Mouse (Mus musculus): ENCODE data around the gene Pde1a.

Gene Pde1a

GRCm38 (mm10) chr2:79797444-79797843 is 331.8 kb downstream of the Pde1a start:
- DNase-seq: no peak

- DNase-seq: no peak
Observed at GRCm38 (mm10) chr2:79793186-79793585, 336.1 kb downstream of the Pde1a start.

GRCm38 (mm10) chr2:79786467-79786866 is 342.8 kb downstream of the Pde1a start:
- no peak for DNase-seq

DNA sequence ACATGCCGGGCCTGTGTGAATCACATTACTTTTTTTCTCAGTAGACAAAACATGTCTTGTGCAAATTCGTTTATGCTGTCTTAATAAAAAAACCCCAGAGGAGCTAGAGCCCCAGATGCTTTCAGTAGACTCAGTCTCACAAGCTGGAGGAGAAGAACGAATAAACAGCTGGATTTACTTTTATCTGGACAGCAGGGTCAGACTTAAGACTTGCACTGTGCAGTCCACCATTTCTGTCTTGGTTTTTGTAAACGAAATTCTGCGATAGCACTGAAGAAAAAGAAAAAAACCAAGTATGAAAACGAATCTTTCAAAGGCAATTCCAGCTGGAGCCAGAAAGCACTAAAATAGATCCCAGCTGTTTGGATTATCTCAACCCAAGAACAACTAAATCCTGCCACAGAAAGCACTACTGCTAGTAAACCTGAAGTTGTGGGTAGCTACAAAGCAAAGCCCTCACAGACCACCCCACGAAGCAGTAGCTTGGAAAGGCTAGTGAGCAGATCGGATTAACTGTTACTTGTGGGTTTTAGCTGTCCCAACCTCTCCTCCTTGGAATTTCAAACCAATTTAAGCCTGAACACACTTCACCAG is 343.6 kb downstream of the Pde1a start:
- DNase-seq: no peak
